Mouse (Mus musculus) heart, postnatal 0 days (tissue): Measurements from ENCODE around the gene Limch1. TPM values are rescaled to one million over a fixed set of nuclear protein-coding genes. Genes with fewer than 3 reads are reported as not detected.

ENCODE experiments used
- ATAC-seq: fragments of 200-750 bp; cut with Nextera tagmentation; 2 replicates; pipeline ENCODE4 v1.8.0; 2017; ENCODE audit warnings: low read depth, moderate number of reproducible peaks, moderate library complexity; ENCODE audit not compliant: insufficient read depth
- DNase-seq: peaks from one replicate; pipeline ENCODE4 v3.0.0-alpha.2; 2016; ENCODE audit warnings: low spot score
- H3K27ac ChIP-seq: fragments of 300-500 bp; sonication (generic); 2 replicates; pipeline ENCODE4 v1.5.1; 2014; ENCODE audit warnings: low read depth, mild to moderate bottlenecking
- H3K27me3 ChIP-seq: fragments of 300-500 bp; sonication (generic); 2 replicates; pipeline ENCODE4 v1.6.1; 2014; ENCODE audit warnings: low read length, mixed read lengths; ENCODE audit not compliant: control insufficient read depth, insufficient read depth
- H3K36me3 ChIP-seq: fragments of 300-500 bp; sonication (generic); replicated peaks from 2 replicates; pipeline ENCODE4 v1.6.1; 2014; ENCODE audit warnings: low read length, mixed read lengths; ENCODE audit not compliant: control insufficient read depth, insufficient read depth
- H3K4me1 ChIP-seq: fragments of 300-500 bp; sonication (generic); 2 replicates; pipeline ENCODE4 v1.6.1; 2014; ENCODE audit warnings: antibody characterized with exemption; ENCODE audit not compliant: control insufficient read depth, insufficient read depth
- H3K4me2 ChIP-seq: fragments of 300-500 bp; sonication (generic); 2 replicates; pipeline ENCODE4 v1.6.1; 2014; ENCODE audit warnings: low read depth, mild to moderate bottlenecking, low read length, moderate library complexity
- H3K4me3 ChIP-seq: fragments of 300-500 bp; sonication (generic); 2 replicates; pipeline ENCODE4 v1.5.1; 2014; ENCODE audit warnings: low read depth, low read length
- H3K9ac ChIP-seq: fragments of 300-500 bp; sonication (generic); replicated peaks from 2 replicates; pipeline ENCODE4 v1.6.1; 2014; ENCODE audit warnings: low read depth, low read length, mixed read lengths
- H3K9me3 ChIP-seq: fragments of 300-500 bp; sonication (generic); replicated peaks from 2 replicates; pipeline ENCODE4 v1.6.1; 2016; ENCODE audit warnings: low read length; ENCODE audit not compliant: control insufficient read depth
- CTCF ChIP-seq: IDR thresholded peaks from 2 replicates; pipeline ENCODE4 v1.5.1; 2016; ENCODE audit warnings: antibody characterized with exemption, control low read depth, low read depth
- EP300 ChIP-seq: IDR thresholded peaks from 2 replicates; pipeline ENCODE4 v1.6.1; 2016; ENCODE audit warnings: antibody characterized with exemption, low read depth
- WGBS: fragments of 180-500 bp; shearing (Covaris S2); extraction: QIAGEN DNeasy Blood & Tissue Kit; methylation state at CpG from one replicate; pipeline ENCODE4 v1.1.7; 2014; 5-methylcytosine and 5-hydroxymethylcytosine counted together
- polyA plus RNA-seq: library from polyadenylated mRNA; unstranded; fragments of >200 nt; fragmentation: Nextera tagmentation; extraction: Ambion mirVana; gene quantifications from 2 replicates; pipeline ENCODE4 v1.2.1, GENCODE M21; 2015
- total RNA-seq: library from RNA; depleted of rRNA; stranded (reverse); fragments of >200 nt; gene quantifications from 2 replicates; pipeline ENCODE4 v1.2.3, GENCODE M21; 2014; ENCODE audit warnings: low replicate concordance

Limch1 gene
- total and polyA plus RNA-seq, 2 experiments from 2014 or later: 21.1 to 30.0 TPM

GRCm38 (mm10) chr5:66917353-66918315 lies 172.0 kb downstream of the Limch1 start:
- WGBS: 82% methylated on average over 8 of the region's 8 CpGs
- no peaks in the 10 kb centered on the region for H3K36me3 ChIP-seq
- TF ChIP-seq CTCF (peak; percentile 20; the same call in 1 of the 2 replicates), EP300 (no peak)

GRCm38 (mm10) chr5:66918316-66919305 lies 173.0 kb downstream of the Limch1 start:
- WGBS: 68% methylated on average over 11 of the region's 11 CpGs
- no peak overlapping the region for H3K4me2 ChIP-seq
- DNase-seq: no peak

More at GRCm38 (mm10) chr5:66917353-66918315, 172.0 kb downstream of the Limch1 start:
- Histone ChIP-seq H3K27ac (no peak overlapping the region), H3K9ac (no peak overlapping the region), H3K4me3 (no peak overlapping the region), H3K27me3 (no peaks in the 10 kb centered on the region), H3K9me3 (no peaks in the 10 kb centered on the region), H3K4me1 (no peaks in the 10 kb centered on the region), H3K4me2 (no peak overlapping the region)
- DNase-seq: no peak
- no peak for ATAC-seq

GRCm38 (mm10) chr5:66922582-66922981 lies 177.0 kb downstream of the Limch1 start:
- Histone ChIP-seq H3K27me3 (no peaks in the 10 kb centered on the region), H3K4me2 (no peak overlapping the region), H3K9ac (no peak overlapping the region), H3K27ac (no peak overlapping the region), H3K4me1 (no peaks in the 10 kb centered on the region), H3K4me3 (no peak overlapping the region), H3K9me3 (no peaks in the 10 kb centered on the region), H3K36me3 (no peaks in the 10 kb centered on the region)
- no peak for DNase-seq
- ATAC-seq: no peak
- 75% methylated on average over 5 of the region's 5 CpGs for WGBS
- TF ChIP-seq CTCF (no peak), EP300 (no peak)

More at GRCm38 (mm10) chr5:66918316-66919305, 173.0 kb downstream of the Limch1 start:
- Histone ChIP-seq H3K4me3 (no peak overlapping the region), H3K9ac (no peak overlapping the region), H3K27ac (no peak overlapping the region), H3K36me3 (no peaks in the 10 kb centered on the region), H3K9me3 (no peaks in the 10 kb centered on the region), H3K4me1 (no peaks in the 10 kb centered on the region), H3K27me3 (no peaks in the 10 kb centered on the region)
- no peak for TF ChIP-seq CTCF
- TF ChIP-seq EP300: no peak
- no peak for ATAC-seq

- TF ChIP-seq CTCF: no peak
- no peak for TF ChIP-seq EP300
- DNase-seq: no peak
Measured at GRCm38 (mm10) chr5:66929291-66929690, 183.7 kb downstream of the Limch1 start.

GRCm38 (mm10) chr5:66933134-66933804 lies 187.6 kb downstream of the Limch1 start:
- Histone ChIP-seq H3K36me3 (no peaks in the 10 kb centered on the region), H3K9me3 (no peaks in the 10 kb centered on the region), H3K27me3 (no peaks in the 10 kb centered on the region), H3K4me2 (no peak overlapping the region), H3K27ac (no peak overlapping the region), H3K4me3 (no peak overlapping the region), H3K4me1 (no peaks in the 10 kb centered on the region), H3K9ac (no peak overlapping the region)
- no peak for DNase-seq
- TF ChIP-seq CTCF: no peak
- no peak for TF ChIP-seq EP300
- ATAC-seq: no peak
- 73% methylated on average over 10 of the region's 10 CpGs for WGBS

More at GRCm38 (mm10) chr5:66929291-66929690, 183.7 kb downstream of the Limch1 start:
- Histone ChIP-seq H3K9me3 (no peaks in the 10 kb centered on the region), H3K36me3 (no peaks in the 10 kb centered on the region), H3K27me3 (no peaks in the 10 kb centered on the region), H3K4me2 (no peak overlapping the region), H3K4me1 (no peaks in the 10 kb centered on the region), H3K27ac (no peak overlapping the region), H3K9ac (no peak overlapping the region), H3K4me3 (no peak overlapping the region)
- 39% methylated on average over 6 of the region's 6 CpGs for WGBS
- no peak for ATAC-seq
